Mouse (Mus musculus) erythroblast, embryonic 14.5 days (primary cell): ENCODE results near the gene Yy1. TPM values are rescaled to one million over a fixed set of nuclear protein-coding genes. Genes with fewer than 3 reads are reported as not detected.

Experiments used
- H3K27me3 ChIP-seq: 2 replicates; pipeline ENCODE4 v1.6.1; 2012; ENCODE audit warnings: inconsistent platforms; ENCODE audit not compliant: control insufficient read depth
- H3K36me3 ChIP-seq: 2 replicates; pipeline ENCODE4 v1.6.1; 2012; ENCODE audit warnings: mild to moderate bottlenecking, inconsistent platforms; ENCODE audit not compliant: control insufficient read depth
- H3K4me1 ChIP-seq: 2 replicates; pipeline ENCODE4 v1.6.1; 2012; ENCODE audit warnings: inconsistent platforms; ENCODE audit not compliant: control insufficient read depth
- H3K4me3 ChIP-seq: replicated peaks from 2 replicates; pipeline ENCODE3; 2012; ENCODE audit warnings: moderate library complexity, mild to moderate bottlenecking, inconsistent platforms
- H3K9me3 ChIP-seq: 2 replicates; pipeline ENCODE4 v1.6.1; 2012; ENCODE audit warnings: low read length, inconsistent platforms, mixed read lengths; ENCODE audit not compliant: control insufficient read depth
- GATA1 ChIP-seq: IDR thresholded peaks from 2 replicates; pipeline ENCODE4 v1.6.1; 2012; ENCODE audit warnings: low read length, inconsistent platforms, mixed read lengths
- TAL1 ChIP-seq: IDR thresholded peaks from 3 replicates; pipeline ENCODE4 v1.6.1; 2012; ENCODE audit warnings: low read length, inconsistent platforms, mixed read lengths
- polyA plus RNA-seq: library from polyadenylated mRNA; stranded (reverse); fragments of >175 nt; gene quantifications from 2 replicates; pipeline ENCODE4 v1.2.3, GENCODE M21; 2012

The Yy1 gene
- polyA plus RNA-seq, 1 experiment: 3.0 TPM

- no peaks in the 10 kb centered on the region for H3K9me3 ChIP-seq
- H3K36me3 ChIP-seq: no peaks in the 10 kb centered on the region; the same call in 1 of the 2 replicates
- H3K4me3 ChIP-seq: peak overlapping the region; percentile 62
- peaks cover 10% of the 10 kb centered on the region; the same call in 1 of the 2 replicates for H3K27me3 ChIP-seq
- peaks cover 62% of the 10 kb centered on the region for H3K4me1 ChIP-seq
- TF ChIP-seq GATA1 (no peak), TAL1 (no peak)
These were observed 26.5 kb upstream of the Yy1 start for GRCm38 (mm10) chr12:108766316-108766715.

GRCm38 (mm10) chr12:108766866-108767265, 25.9 kb upstream of the Yy1 start:
- Histone ChIP-seq H3K36me3 (no peaks in the 10 kb centered on the region; the same call in 1 of the 2 replicates), H3K4me3 (no peak overlapping the region), H3K4me1 (peaks cover 57% of the 10 kb centered on the region), H3K9me3 (no peaks in the 10 kb centered on the region), H3K27me3 (peaks cover 10% of the 10 kb centered on the region; the same call in 1 of the 2 replicates)
- TF ChIP-seq TAL1: no peak

DNA sequence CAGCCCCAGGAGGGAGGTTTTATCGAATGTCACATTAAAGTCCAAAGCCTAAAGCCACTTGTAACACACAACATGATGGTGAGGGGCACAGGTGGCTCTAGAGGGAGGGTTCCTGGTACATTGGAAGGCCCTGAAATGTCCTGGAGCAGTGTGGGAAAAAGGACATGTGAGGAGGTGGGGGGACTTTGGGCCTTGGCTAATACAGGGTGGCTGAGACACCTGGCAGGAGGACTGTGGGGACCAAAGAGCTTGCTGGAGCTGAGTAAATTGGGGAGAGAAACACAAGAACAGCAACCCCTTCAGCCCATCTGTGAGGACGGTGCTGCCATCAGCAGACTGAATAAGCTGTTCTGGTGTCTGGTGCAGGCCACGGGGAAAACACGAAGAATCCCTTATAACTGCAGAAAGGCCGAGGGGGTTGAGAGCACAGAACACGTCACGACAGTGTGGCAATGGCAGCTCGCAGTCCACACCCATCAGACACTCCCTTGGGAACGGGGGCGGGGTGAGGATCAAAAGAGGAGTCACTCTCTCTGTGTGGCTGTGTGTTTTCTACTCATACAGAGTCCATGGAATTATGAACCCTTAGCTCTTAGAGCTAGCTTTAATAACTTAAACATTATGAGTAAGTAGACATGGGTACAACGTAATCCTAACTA, 24.4 kb upstream of the Yy1 start:
- no peak for TF ChIP-seq GATA1
- no peak for TF ChIP-seq TAL1
- peaks cover 3% of the 10 kb centered on the region; the same call in 1 of the 2 replicates for H3K36me3 ChIP-seq
- H3K4me1 ChIP-seq: peaks cover 48% of the 10 kb centered on the region
- H3K4me3 ChIP-seq: no peak overlapping the region
- H3K27me3 ChIP-seq: peaks cover 10% of the 10 kb centered on the region; the same call in 1 of the 2 replicates
- H3K9me3 ChIP-seq: no peaks in the 10 kb centered on the region

DNA sequence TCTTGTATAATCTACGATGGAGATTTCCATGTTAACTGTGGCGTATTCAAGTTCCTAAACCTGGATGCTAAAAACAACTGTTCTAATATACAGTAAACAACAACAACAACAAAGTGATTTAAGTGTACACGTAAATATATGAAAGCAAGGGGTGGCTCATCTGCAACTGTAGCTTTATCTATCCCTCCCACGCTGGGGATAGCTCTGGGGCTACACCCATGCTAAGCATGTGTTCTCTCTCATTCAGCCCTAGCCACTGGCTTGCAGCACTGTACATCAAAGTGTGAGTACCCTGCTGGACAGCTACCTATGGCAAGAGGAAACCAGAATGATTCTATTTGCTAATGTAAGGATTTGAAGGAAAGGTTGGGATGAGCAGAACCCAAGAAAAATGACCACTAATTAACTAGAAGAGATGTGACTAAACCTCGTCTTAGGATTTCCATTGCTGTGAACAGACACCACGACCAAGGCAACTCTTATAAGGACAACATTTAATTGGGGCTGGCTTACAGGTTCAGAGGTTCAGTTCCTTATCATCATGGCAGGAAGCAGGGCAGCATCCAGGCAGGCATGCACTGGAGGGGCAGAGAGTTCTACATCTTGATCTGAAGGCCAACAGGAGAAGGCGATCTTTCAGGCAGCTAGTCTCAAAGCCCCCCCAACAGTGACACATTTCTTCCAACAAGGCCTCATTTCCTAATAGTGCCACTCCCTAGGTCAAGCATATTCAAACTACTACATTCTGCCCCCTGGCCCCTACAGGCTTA, 12.5 kb upstream of the Yy1 start:
- TF ChIP-seq TAL1: peak; percentile 63
- TF ChIP-seq GATA1: peak; percentile 62
- Histone ChIP-seq H3K4me1 (peaks cover 71% of the 10 kb centered on the region), H3K9me3 (peaks cover 9% of the 10 kb centered on the region), H3K27me3 (no peaks in the 10 kb centered on the region), H3K4me3 (peak overlapping the region; percentile 41), H3K36me3 (peaks cover 60% of the 10 kb centered on the region)

GRCm38 (mm10) chr12:108785161-108785560, 7.6 kb upstream of the Yy1 start:
- peaks cover 57% of the 10 kb centered on the region for H3K36me3 ChIP-seq
- H3K27me3 ChIP-seq: no peaks in the 10 kb centered on the region
- TF ChIP-seq TAL1: no peak
- no peak for TF ChIP-seq GATA1
- no peak overlapping the region for H3K4me3 ChIP-seq
- H3K9me3 ChIP-seq: peaks cover 7% of the 10 kb centered on the region; the same call in 1 of the 2 replicates
- peaks cover 86% of the 10 kb centered on the region for H3K4me1 ChIP-seq

- H3K9me3 ChIP-seq: peaks cover 7% of the 10 kb centered on the region; the same call in 1 of the 2 replicates
- no peak overlapping the region for H3K4me3 ChIP-seq
These were observed 5.4 kb upstream of the Yy1 start for GRCm38 (mm10) chr12:108787329-108787728.

DNA sequence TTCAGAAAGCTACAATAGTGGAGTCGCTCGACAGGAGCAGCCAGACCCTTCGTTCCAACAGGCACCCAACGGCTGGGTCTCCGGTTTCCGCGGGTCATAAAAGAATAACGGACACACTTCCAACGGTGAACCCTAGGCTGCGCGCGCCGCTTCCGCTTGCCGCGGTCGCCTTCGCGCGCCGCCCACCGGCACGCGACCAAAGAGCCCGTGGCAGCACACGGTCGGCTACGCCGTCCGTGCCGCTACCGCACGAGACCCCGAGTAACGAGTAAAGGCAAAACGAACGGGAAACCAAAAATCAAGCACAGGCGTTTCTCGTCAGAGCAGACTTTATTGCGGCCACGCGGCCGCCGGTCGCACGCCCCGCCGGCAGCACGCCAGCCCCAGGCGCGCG, 624 bp upstream of the Yy1 start:
- Histone ChIP-seq H3K4me1 (peaks cover 67% of the 10 kb centered on the region), H3K36me3 (peaks cover 30% of the 10 kb centered on the region), H3K27me3 (no peaks in the 10 kb centered on the region), H3K9me3 (no peaks in the 10 kb centered on the region), H3K4me3 (peak overlapping the region; percentile 99)
- TF ChIP-seq TAL1 (no peak), GATA1 (no peak)

More at GRCm38 (mm10) chr12:108787329-108787728, 5.4 kb upstream of the Yy1 start:
- TF ChIP-seq TAL1 (no peak), GATA1 (no peak)
- Histone ChIP-seq H3K4me1 (peaks cover 77% of the 10 kb centered on the region), H3K27me3 (no peaks in the 10 kb centered on the region), H3K36me3 (peaks cover 40% of the 10 kb centered on the region)

DNA sequence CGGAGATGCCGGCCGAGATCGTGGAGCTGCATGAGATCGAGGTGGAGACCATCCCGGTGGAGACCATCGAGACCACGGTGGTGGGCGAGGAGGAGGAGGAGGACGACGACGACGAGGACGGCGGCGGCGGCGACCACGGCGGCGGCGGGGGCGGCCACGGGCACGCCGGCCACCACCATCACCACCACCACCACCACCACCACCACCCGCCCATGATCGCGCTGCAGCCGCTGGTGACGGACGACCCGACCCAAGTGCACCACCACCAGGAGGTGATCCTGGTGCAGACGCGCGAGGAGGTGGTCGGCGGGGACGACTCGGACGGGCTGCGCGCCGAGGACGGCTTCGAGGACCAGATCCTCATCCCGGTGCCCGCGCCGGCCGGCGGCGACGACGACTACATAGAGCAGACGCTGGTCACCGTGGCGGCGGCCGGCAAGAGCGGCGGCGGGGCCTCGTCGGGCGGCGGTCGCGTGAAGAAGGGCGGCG, 724 bp downstream of the Yy1 start:
- peaks cover 30% of the 10 kb centered on the region for H3K36me3 ChIP-seq
- H3K27me3 ChIP-seq: no peaks in the 10 kb centered on the region
- H3K9me3 ChIP-seq: no peaks in the 10 kb centered on the region
- peaks cover 63% of the 10 kb centered on the region for H3K4me1 ChIP-seq
- peak overlapping the region; percentile 99 for H3K4me3 ChIP-seq
- TF ChIP-seq TAL1: no peak
- TF ChIP-seq GATA1: no peak

DNA sequence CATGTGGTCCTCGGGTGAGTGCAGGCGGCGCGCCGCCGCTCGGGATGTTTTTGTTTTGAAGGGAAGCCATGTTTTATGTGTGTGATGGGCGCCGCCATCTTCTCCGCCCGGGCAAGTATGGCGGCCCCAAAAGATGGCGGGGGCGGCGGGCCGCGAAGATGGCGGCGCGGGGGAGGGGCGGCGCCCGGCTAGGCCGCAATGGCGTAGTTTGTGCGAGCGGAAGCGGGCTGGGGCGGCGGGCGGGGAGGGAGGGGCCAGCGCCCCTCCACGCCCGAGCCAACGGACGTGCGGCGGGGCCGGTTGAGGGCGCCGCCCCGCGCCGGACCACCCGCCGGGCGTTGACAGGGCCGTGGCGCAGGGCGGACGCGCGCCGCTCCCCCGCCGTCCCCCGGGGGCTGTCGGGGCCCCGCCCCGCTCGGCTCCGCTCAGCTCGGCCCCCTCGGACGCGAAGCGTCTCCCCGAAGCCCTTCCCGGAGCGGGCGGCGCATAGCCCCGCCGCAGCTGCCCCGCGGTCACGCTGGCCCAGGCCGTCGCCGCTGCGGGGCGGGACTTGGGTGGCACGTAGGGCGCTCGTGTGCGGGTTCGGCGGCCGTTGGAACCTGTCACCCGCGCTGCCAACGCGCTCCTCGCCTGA, 1.4 kb downstream of the Yy1 start:
- H3K4me1 ChIP-seq: peaks cover 60% of the 10 kb centered on the region
- peaks cover 34% of the 10 kb centered on the region for H3K36me3 ChIP-seq
- peak overlapping the region; percentile 99 for H3K4me3 ChIP-seq
- no peaks in the 10 kb centered on the region for H3K27me3 ChIP-seq
- TF ChIP-seq GATA1 (no peak), TAL1 (no peak)
- no peaks in the 10 kb centered on the region for H3K9me3 ChIP-seq
